Mouse (Mus musculus): Measurements from ENCODE around the gene Ttc23l.

DNA sequence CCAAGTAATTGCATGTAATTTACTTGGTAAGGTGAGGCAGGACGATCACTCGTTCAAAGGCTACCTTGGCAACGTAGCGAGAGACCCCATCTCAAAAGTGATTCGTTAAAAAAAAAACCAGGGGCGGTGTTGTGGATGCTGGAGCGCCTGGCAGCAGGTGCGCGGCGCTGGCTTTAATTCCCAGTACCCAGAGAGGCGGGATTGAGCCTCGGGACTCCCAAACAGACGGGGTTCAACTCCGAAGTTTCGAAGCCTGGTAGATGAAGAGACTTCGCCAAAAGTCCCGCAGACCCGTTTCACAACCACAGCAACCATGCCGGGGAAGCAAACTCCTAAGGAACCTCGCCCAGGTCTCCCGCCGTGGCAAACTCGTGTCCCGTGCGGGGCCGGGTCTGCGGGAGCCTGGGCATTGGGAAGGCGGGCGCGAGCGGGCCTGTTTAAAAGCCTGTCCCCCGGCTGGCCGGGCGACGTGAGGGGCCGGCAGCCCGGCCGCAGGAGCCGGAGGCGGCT, 88.8 kb downstream of the Ttc23l start:
- TF ChIP-seq CTCF (IDR thresholded peaks at IDR 0.05; ENCODE audit: low read depth) (no peak), EP300 (IDR thresholded peaks at IDR 0.05; ENCODE audit: low read depth) (no peak)
